Comparison of ENCODE assay signal across 8 mouse cellular contexts in genomic region chr4:43507938-43508665, GRCm38 (mm10). TPM values are rescaled to one million over a fixed set of nuclear protein-coding genes. Genes with fewer than 3 reads are reported as not detected.
DNase-seq lines count a peak whose midpoint lies in the region; ATAC-seq and TF ChIP-seq lines count a peak whose summit lies in the region.

No protein-coding gene starts in this region.

- peaks cover 9% of the 10 kb centered on the region for H3K27me3 ChIP-seq in heart, embryonic 12.5 days (replicated peaks)
- peaks cover 20% of the 10 kb centered on the region for H3K27me3 ChIP-seq in hindbrain, embryonic 15.5 days

- ATAC-seq in heart, embryonic 12.5 days (ENCODE audit: insufficient number of reproducible peaks, low FRiP score): peak; percentile 31
- ATAC-seq in hindbrain, embryonic 15.5 days (ENCODE audit: low FRiP score, low read depth): no peak

- H3K9me3 ChIP-seq in heart, embryonic 12.5 days (replicated peaks): no peaks in the 10 kb centered on the region
- no peaks in the 10 kb centered on the region for H3K9me3 ChIP-seq in hindbrain, embryonic 15.5 days

- peaks cover 38% of the 10 kb centered on the region for H3K4me1 ChIP-seq in heart, embryonic 12.5 days (replicated peaks)
- peaks cover 5% of the 10 kb centered on the region for H3K4me1 ChIP-seq in bone marrow macrophage, adult 2 months (ENCODE audit: control insufficient read depth, insufficient read depth, low read length)
- H3K4me1 ChIP-seq in hindbrain, embryonic 15.5 days (replicated peaks): peaks cover 13% of the 10 kb centered on the region

- H3K4me3 ChIP-seq in heart, embryonic 12.5 days: peak overlapping the region; percentile 65
- peak overlapping the region; percentile 68 for H3K4me3 ChIP-seq in bone marrow macrophage, adult 2 months (ENCODE audit: insufficient read depth, low read length)
- peak overlapping the region; percentile 24 for H3K4me3 ChIP-seq in hindbrain, embryonic 15.5 days

- intact Hi-C loops in heart, postnatal 36 days (cut with DNase I): no loop called here

- WGBS in heart, embryonic 12.5 days: 6% methylated on average over 22 of the region's 22 CpGs
- WGBS in hindbrain, embryonic 15.5 days: 12% methylated on average over 22 of the region's 22 CpGs

- no peaks in the 10 kb centered on the region for H3K36me3 ChIP-seq in heart, embryonic 12.5 days
- H3K36me3 ChIP-seq in hindbrain, embryonic 15.5 days: no peaks in the 10 kb centered on the region

- H3K9ac ChIP-seq in heart, embryonic 12.5 days: peak overlapping the region; percentile 77
- H3K9ac ChIP-seq in hindbrain, embryonic 15.5 days: no peak overlapping the region

- no peak for TF ChIP-seq POLR2A in bone marrow macrophage, adult 2 months (IDR thresholded peaks at IDR 0.05; ENCODE audit: borderline replicate concordance, low read depth, low read length)

- H3K4me2 ChIP-seq in heart, embryonic 12.5 days: peak overlapping the region; percentile 97
- peak overlapping the region; percentile 50 for H3K4me2 ChIP-seq in hindbrain, embryonic 15.5 days

- peak overlapping the region; percentile 58; the same call in 1 of the 2 replicates for H3K27ac ChIP-seq in heart, embryonic 12.5 days (ENCODE audit: poor library complexity, severe bottlenecking)
- H3K27ac ChIP-seq in bone marrow macrophage, adult 2 months (ENCODE audit: insufficient read depth, low read depth, low read length): no peak overlapping the region
- no peak overlapping the region for H3K27ac ChIP-seq in hindbrain, embryonic 15.5 days (replicated peaks)

- no peak for DNase-seq in heart, postnatal 36 days
- peak; percentile 44 for DNase-seq in lung, postnatal 36 days
- DNase-seq in right cerebral cortex, adult 2 months (ENCODE audit: low spot score in 2 of 2): no peak
- DNase-seq in thymus, postnatal 25 days: no peak
- no peak for DNase-seq in ovary, adult 18-20 months (ENCODE audit: low spot score)

- TF ChIP-seq CTCF in bone marrow macrophage, adult 2 months (IDR thresholded peaks at IDR 0.05; ENCODE audit: low read depth, low read length): no peak

RNA-seq across cellular contexts. Expression of gene Car9, which starts 1.3 kb away (rescaled TPM):
- polyA plus RNA-seq in heart, embryonic 12.5 days (2016; fragmentation: Nextera tagmentation; extraction: Ambion mirVana): 1.6 and 2.0 TPM in 2 replicates
- under 1 TPM in 1 of 2 experiments, not detected in 1; 0.22 TPM for total RNA-seq in heart, postnatal 36 days (2021)
- 5.7 and 6.0 TPM in 2 replicates for polyA plus RNA-seq in bone marrow macrophage, adult 2 months (2012; ENCODE audit: insufficient read depth, insufficient read length, missing spikeins)
- polyA plus RNA-seq in hindbrain, embryonic 15.5 days (2015; fragmentation: Nextera tagmentation; extraction: Ambion mirVana): 0.13 and 0.27 TPM in 2 replicates

RNA-seq across cellular contexts. Expression of gene Arhgef39, which starts 8.6 kb away (rescaled TPM):
- 37.7 and 38.7 TPM in 2 replicates for polyA plus RNA-seq in heart, embryonic 12.5 days (2016; fragmentation: Nextera tagmentation; extraction: Ambion mirVana)
- under 1 TPM; 0.39 to 0.62 TPM for total RNA-seq in heart, postnatal 36 days (2021)
- polyA plus RNA-seq in bone marrow macrophage, adult 2 months (2012; ENCODE audit: insufficient read depth, insufficient read length, missing spikeins): 32.5 and 39.2 TPM in 2 replicates
- polyA plus RNA-seq in hindbrain, embryonic 15.5 days (2015; fragmentation: Nextera tagmentation; extraction: Ambion mirVana): 8.1 and 8.5 TPM in 2 replicates

RNA-seq across cellular contexts. Expression of gene Ccdc107, which starts 15.4 kb away (rescaled TPM):
- polyA plus RNA-seq in heart, embryonic 12.5 days (2016; fragmentation: Nextera tagmentation; extraction: Ambion mirVana): 63.6 and 66.4 TPM in 2 replicates
- total RNA-seq in heart, postnatal 36 days (2021): 10 to 100 TPM; 25.3 to 29.8 TPM
- polyA plus RNA-seq in bone marrow macrophage, adult 2 months (2012; ENCODE audit: insufficient read depth, insufficient read length, missing spikeins): 33.0 and 39.4 TPM in 2 replicates
- polyA plus RNA-seq in hindbrain, embryonic 15.5 days (2015; fragmentation: Nextera tagmentation; extraction: Ambion mirVana): 79.2 and 84.0 TPM in 2 replicates

RNA-seq across cellular contexts. Expression of gene Tpm2, which starts 15.5 kb away (rescaled TPM):
- 153 and 155 TPM in 2 replicates for polyA plus RNA-seq in heart, embryonic 12.5 days (2016; fragmentation: Nextera tagmentation; extraction: Ambion mirVana)
- total RNA-seq in heart, postnatal 36 days (2021): 10 to 100 TPM; 29.1 to 29.2 TPM
- polyA plus RNA-seq in bone marrow macrophage, adult 2 months (2012; ENCODE audit: insufficient read depth, insufficient read length, missing spikeins): 7.0 and 8.9 TPM in 2 replicates
- polyA plus RNA-seq in hindbrain, embryonic 15.5 days (2015; fragmentation: Nextera tagmentation; extraction: Ambion mirVana): 10.9 and 13.3 TPM in 2 replicates

RNA-seq across cellular contexts. Expression of gene Sit1, which starts 24.6 kb away (rescaled TPM):
- polyA plus RNA-seq in heart, embryonic 12.5 days (2016; fragmentation: Nextera tagmentation; extraction: Ambion mirVana): not detected in 2 replicates
- not detected for total RNA-seq in heart, postnatal 36 days (2021)
- polyA plus RNA-seq in bone marrow macrophage, adult 2 months (2012; ENCODE audit: insufficient read depth, insufficient read length, missing spikeins): not detected in 2 replicates
- polyA plus RNA-seq in hindbrain, embryonic 15.5 days (2015; fragmentation: Nextera tagmentation; extraction: Ambion mirVana): 0.13 TPM in 1 of 2 replicates, not detected in the other
